Mouse (Mus musculus): ENCODE measurements at regions not wholly inside any gene's neighbourhood (a gene's known extent, or its start where the extent isn't known, plus 50 kb on each side); places are given as distances from the start of the nearest gene placed in this dataset.

GRCm38 (mm10) chr13:90490991-90491951, 401.9 kb upstream of the Xrcc4 start:
- Histone ChIP-seq H3K27me3 (ENCODE audit: control insufficient read depth, insufficient read depth, low read length) (no peaks in the 10 kb centered on the region), H3K27ac (no peak overlapping the region), H3K79me2 (replicated peaks; ENCODE audit: control insufficient read depth, insufficient read depth, low read length) (no peaks in the 10 kb centered on the region), H3K36me3 (ENCODE audit: control insufficient read depth, insufficient read depth, low read length) (no peaks in the 10 kb centered on the region), H3K4me1 (ENCODE audit: control insufficient read depth, insufficient read depth, low read length) (no peaks in the 10 kb centered on the region), H3K4me3 (no peak overlapping the region), H3K9ac (ENCODE audit: low read depth, low read length) (no peak overlapping the region)
- intact Hi-C loops (cut with DNase I): no loop called here
- 41% methylated on average over 8 of the region's 8 CpGs for WGBS
- TF ChIP-seq EP300 (IDR thresholded peaks at IDR 0.05; ENCODE audit: insufficient read depth, low read depth, low read length) (no peak), POLR2A (IDR thresholded peaks at IDR 0.05; ENCODE audit: insufficient read depth, low read depth, low read length) (no peak)
- no peak for DNase-seq

- TF ChIP-seq EP300 (IDR thresholded peaks at IDR 0.05; ENCODE audit: insufficient read depth, low read depth, low read length): no peak
- TF ChIP-seq CTCF (IDR thresholded peaks at IDR 0.05): no peak
- no peak for TF ChIP-seq POLR2A (IDR thresholded peaks at IDR 0.05; ENCODE audit: insufficient read depth, low read depth, low read length)
- no peak overlapping the region for H3K27ac ChIP-seq
- no peaks in the 10 kb centered on the region for H3K36me3 ChIP-seq (ENCODE audit: control insufficient read depth, insufficient read depth, low read length)
- no peaks in the 10 kb centered on the region for H3K79me2 ChIP-seq (replicated peaks; ENCODE audit: control insufficient read depth, insufficient read depth, low read length)
- H3K4me3 ChIP-seq: no peak overlapping the region
- no peak overlapping the region for H3K9ac ChIP-seq (ENCODE audit: low read depth, low read length)
- H3K4me1 ChIP-seq (ENCODE audit: control insufficient read depth, insufficient read depth, low read length): no peaks in the 10 kb centered on the region
- 82% methylated on average over 4 of the region's 4 CpGs for WGBS
- H3K27me3 ChIP-seq (ENCODE audit: control insufficient read depth, insufficient read depth, low read length): no peaks in the 10 kb centered on the region
- no peak for DNase-seq
- intact Hi-C loops (cut with DNase I): no loop called here
Measured at GRCm38 (mm10) chr13:90480484-90480883, 391.1 kb upstream of the Xrcc4 start.

DNA sequence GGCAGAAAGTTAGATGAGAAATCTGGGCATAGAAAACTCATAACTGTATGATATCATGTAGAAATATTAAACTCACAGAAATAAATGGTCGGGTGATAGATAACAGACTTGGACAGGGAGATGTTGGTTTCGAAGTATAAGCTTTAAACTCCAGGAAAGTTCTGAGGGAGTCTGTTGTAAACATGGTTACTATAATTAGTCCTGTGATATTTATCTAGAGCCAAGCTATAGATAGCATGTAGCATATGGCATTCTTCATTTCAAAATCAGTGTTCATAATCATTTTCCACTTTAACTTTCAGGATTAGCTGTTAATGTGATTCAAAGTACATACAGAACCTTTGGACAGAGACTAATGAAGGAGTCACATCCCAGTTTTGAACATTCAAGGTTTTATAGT, 387.5 kb upstream of the Xrcc4 start:
- intact Hi-C loops (cut with DNase I): no loop called here
- Histone ChIP-seq H3K79me2 (replicated peaks; ENCODE audit: control insufficient read depth, insufficient read depth, low read length) (no peaks in the 10 kb centered on the region), H3K4me1 (ENCODE audit: control insufficient read depth, insufficient read depth, low read length) (no peaks in the 10 kb centered on the region), H3K27me3 (ENCODE audit: control insufficient read depth, insufficient read depth, low read length) (no peaks in the 10 kb centered on the region), H3K27ac (no peak overlapping the region), H3K9ac (ENCODE audit: low read depth, low read length) (no peak overlapping the region), H3K4me3 (no peak overlapping the region), H3K36me3 (ENCODE audit: control insufficient read depth, insufficient read depth, low read length) (no peaks in the 10 kb centered on the region)
- TF ChIP-seq EP300 (IDR thresholded peaks at IDR 0.05; ENCODE audit: insufficient read depth, low read depth, low read length) (no peak), POLR2A (IDR thresholded peaks at IDR 0.05; ENCODE audit: insufficient read depth, low read depth, low read length) (no peak), CTCF (IDR thresholded peaks at IDR 0.05) (no peak)
- WGBS: 47% methylated on average over 2 of the region's 2 CpGs
- no peak for DNase-seq

GRCm38 (mm10) chr13:90474507-90474906, 385.1 kb upstream of the Xrcc4 start:
- DNase-seq: no peak
- Histone ChIP-seq H3K9ac (ENCODE audit: low read depth, low read length) (no peak overlapping the region), H3K36me3 (ENCODE audit: control insufficient read depth, insufficient read depth, low read length) (no peaks in the 10 kb centered on the region), H3K4me1 (ENCODE audit: control insufficient read depth, insufficient read depth, low read length) (no peaks in the 10 kb centered on the region), H3K27me3 (ENCODE audit: control insufficient read depth, insufficient read depth, low read length) (no peaks in the 10 kb centered on the region), H3K27ac (no peak overlapping the region), H3K79me2 (replicated peaks; ENCODE audit: control insufficient read depth, insufficient read depth, low read length) (no peaks in the 10 kb centered on the region), H3K4me3 (no peak overlapping the region)
- intact Hi-C loops (cut with DNase I): no loop called here
- WGBS: 88% methylated on average over 6 of the region's 6 CpGs
- TF ChIP-seq POLR2A (IDR thresholded peaks at IDR 0.05; ENCODE audit: insufficient read depth, low read depth, low read length): no peak
- no peak for TF ChIP-seq EP300 (IDR thresholded peaks at IDR 0.05; ENCODE audit: insufficient read depth, low read depth, low read length)
- no peak for TF ChIP-seq CTCF (IDR thresholded peaks at IDR 0.05)

- intact Hi-C loops (cut with DNase I): no loop called here
- no peaks in the 10 kb centered on the region for H3K36me3 ChIP-seq (ENCODE audit: control insufficient read depth, insufficient read depth, low read length)
- H3K9ac ChIP-seq (ENCODE audit: low read depth, low read length): no peak overlapping the region
- no peaks in the 10 kb centered on the region for H3K79me2 ChIP-seq (replicated peaks; ENCODE audit: control insufficient read depth, insufficient read depth, low read length)
- TF ChIP-seq EP300 (IDR thresholded peaks at IDR 0.05; ENCODE audit: insufficient read depth, low read depth, low read length) (no peak), CTCF (IDR thresholded peaks at IDR 0.05) (no peak), POLR2A (IDR thresholded peaks at IDR 0.05; ENCODE audit: insufficient read depth, low read depth, low read length) (no peak)
- H3K4me1 ChIP-seq (ENCODE audit: control insufficient read depth, insufficient read depth, low read length): no peaks in the 10 kb centered on the region
- DNase-seq: no peak
- no peak overlapping the region for H3K4me3 ChIP-seq
- H3K27me3 ChIP-seq (ENCODE audit: control insufficient read depth, insufficient read depth, low read length): no peaks in the 10 kb centered on the region
- H3K27ac ChIP-seq: no peak overlapping the region
Measured at GRCm38 (mm10) chr13:90474053-90474452, 384.6 kb upstream of the Xrcc4 start.

- no peak for DNase-seq
- Histone ChIP-seq H3K79me2 (replicated peaks; ENCODE audit: control insufficient read depth, insufficient read depth, low read length) (no peaks in the 10 kb centered on the region), H3K9ac (ENCODE audit: low read depth, low read length) (no peak overlapping the region), H3K4me3 (no peak overlapping the region), H3K27ac (no peak overlapping the region), H3K27me3 (ENCODE audit: control insufficient read depth, insufficient read depth, low read length) (no peaks in the 10 kb centered on the region), H3K36me3 (ENCODE audit: control insufficient read depth, insufficient read depth, low read length) (no peaks in the 10 kb centered on the region), H3K4me1 (ENCODE audit: control insufficient read depth, insufficient read depth, low read length) (no peaks in the 10 kb centered on the region)
- intact Hi-C loops (cut with DNase I): no loop called here
- TF ChIP-seq CTCF (IDR thresholded peaks at IDR 0.05) (no peak), EP300 (IDR thresholded peaks at IDR 0.05; ENCODE audit: insufficient read depth, low read depth, low read length) (no peak), POLR2A (IDR thresholded peaks at IDR 0.05; ENCODE audit: insufficient read depth, low read depth, low read length) (no peak)
- WGBS: 74% methylated on average over 8 of the region's 8 CpGs
Measured at GRCm38 (mm10) chr13:90473041-90473825, 383.8 kb upstream of the Xrcc4 start.
